Mouse (Mus musculus): ENCODE data around the gene Ipmk. TPM values are rescaled to one million over a fixed set of nuclear protein-coding genes. Genes with fewer than 3 reads are reported as not detected.

The Ipmk gene
- polyA plus RNA-seq, 1 experiment, result 17.5 TPM

DNA sequence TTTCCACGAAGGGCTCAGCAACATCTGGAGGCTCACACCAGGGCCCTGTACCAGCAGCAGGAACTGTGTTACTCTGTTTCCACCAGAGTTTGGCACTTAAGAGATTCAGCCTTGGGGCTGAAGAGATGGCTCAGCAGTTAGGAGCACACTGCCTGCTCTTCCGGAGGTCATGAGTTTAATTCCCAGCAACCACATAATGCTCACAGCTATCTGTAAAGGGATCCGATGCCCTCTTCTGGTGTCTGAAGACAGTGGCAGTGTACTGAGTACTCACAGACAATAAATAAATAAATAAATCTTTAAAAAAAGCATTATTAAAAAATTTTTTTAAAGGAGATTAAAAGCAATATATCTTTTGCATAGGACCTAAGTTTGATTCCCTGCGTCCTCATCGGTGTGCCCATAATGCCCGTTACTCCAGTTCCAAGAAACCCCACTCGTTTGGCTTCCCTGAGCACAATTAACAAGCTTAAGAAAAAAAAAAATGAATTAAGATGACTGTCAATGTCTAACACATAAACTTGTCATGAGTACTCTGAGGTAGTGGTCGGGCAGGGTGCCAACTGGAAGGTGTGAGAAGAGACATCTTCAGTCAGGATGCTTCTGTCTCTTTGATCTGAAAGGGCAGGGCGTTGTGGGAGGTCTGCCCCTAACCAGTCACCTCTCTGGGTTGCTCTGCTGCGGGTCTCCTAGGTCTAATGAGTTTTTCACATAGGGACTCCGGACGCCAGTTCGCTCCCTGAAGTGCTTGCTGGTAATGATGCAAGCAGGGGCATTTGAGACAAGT lies 648 bp upstream of the Ipmk start:
- H3K27me3 ChIP-seq (ENCODE audit: control insufficient read depth, insufficient read depth, low read length), result no peaks in the 10 kb centered on the region
- H3K27ac ChIP-seq (ENCODE audit: insufficient read depth, low read length), result peak overlapping the region; percentile 82
- peak in 1 of 2 experiments; percentile 43 for DNase-seq
- peaks cover 7% of the 10 kb centered on the region for H3K4me1 ChIP-seq (ENCODE audit: control insufficient read depth, insufficient read depth, low read length)
- H3K4me3 ChIP-seq (replicated peaks; ENCODE audit: insufficient read depth, low read depth, low read length), result peak overlapping the region; percentile 54
- 9% methylated on average over 13 of the region's 13 CpGs for WGBS
- no peak for TF ChIP-seq CTCF (IDR thresholded peaks at IDR 0.05; ENCODE audit: borderline replicate concordance, insufficient read depth, low read depth, low read length)
- TF ChIP-seq POLR2A (IDR thresholded peaks at IDR 0.05; ENCODE audit: borderline replicate concordance, insufficient read depth, low read length), result no peak

DNA sequence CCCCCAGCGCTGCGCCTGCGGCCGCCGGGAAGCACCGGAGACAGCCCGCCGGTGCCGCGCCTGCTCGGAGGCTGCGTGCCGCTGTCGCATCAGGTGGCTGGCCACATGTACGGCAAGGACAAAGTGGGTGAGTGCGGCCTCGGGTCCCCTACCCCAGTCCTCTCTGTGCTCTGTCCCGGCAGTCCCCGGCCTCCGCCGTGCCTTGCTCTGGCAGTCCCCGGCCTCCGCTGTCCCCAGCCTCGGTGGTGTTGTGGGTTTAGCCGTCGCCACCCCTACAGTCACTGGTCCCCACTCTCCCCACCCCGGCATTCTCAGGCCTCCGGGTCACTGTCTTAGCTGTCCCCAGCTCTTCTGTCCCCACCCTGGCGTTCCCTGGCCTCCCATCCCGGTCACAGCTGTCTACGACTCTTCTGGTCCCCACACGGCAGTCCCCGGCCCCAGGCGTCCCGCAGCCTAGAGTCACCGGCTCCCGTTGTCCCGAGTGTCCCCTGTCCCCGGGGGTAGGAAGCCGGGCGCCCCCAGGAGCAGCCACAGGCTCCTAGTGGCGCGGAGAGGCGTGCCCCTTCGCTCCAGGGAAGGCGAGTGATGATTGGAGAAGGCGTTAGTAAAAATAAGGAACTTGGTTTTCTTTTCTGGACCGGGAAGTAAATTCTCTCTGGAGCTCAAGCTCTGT lies 537 bp downstream of the Ipmk start:
- no peak for DNase-seq
- H3K4me1 ChIP-seq (ENCODE audit: control insufficient read depth, insufficient read depth, low read length), result peaks cover 7% of the 10 kb centered on the region
- peak overlapping the region; percentile 68 for H3K4me3 ChIP-seq (replicated peaks; ENCODE audit: insufficient read depth, low read depth, low read length)
- no peaks in the 10 kb centered on the region for H3K27me3 ChIP-seq (ENCODE audit: control insufficient read depth, insufficient read depth, low read length)
- WGBS, result under 1% methylated on average over 48 of the region's 48 CpGs
- TF ChIP-seq CTCF (IDR thresholded peaks at IDR 0.05; ENCODE audit: borderline replicate concordance, insufficient read depth, low read depth, low read length) (no peak), POLR2A (IDR thresholded peaks at IDR 0.05; ENCODE audit: borderline replicate concordance, insufficient read depth, low read length) (no peak)
- H3K27ac ChIP-seq (ENCODE audit: insufficient read depth, low read length), result peak overlapping the region; percentile 25; the same call in 1 of the 2 replicates

- no peak for DNase-seq
- H3K4me1 ChIP-seq (ENCODE audit: control insufficient read depth, insufficient read depth, low read length), result peaks cover 7% of the 10 kb centered on the region
- TF ChIP-seq POLR2A (IDR thresholded peaks at IDR 0.05; ENCODE audit: borderline replicate concordance, insufficient read depth, low read length) (no peak), CTCF (IDR thresholded peaks at IDR 0.05; ENCODE audit: borderline replicate concordance, insufficient read depth, low read depth, low read length) (no peak)
- H3K27me3 ChIP-seq (ENCODE audit: control insufficient read depth, insufficient read depth, low read length), result no peaks in the 10 kb centered on the region
- 17% methylated on average over 16 of the region's 16 CpGs for WGBS
- H3K27ac ChIP-seq (ENCODE audit: insufficient read depth, low read length), result no peak overlapping the region
- peak overlapping the region; percentile 68 for H3K4me3 ChIP-seq (replicated peaks; ENCODE audit: insufficient read depth, low read depth, low read length)
These were observed 1.2 kb downstream of the Ipmk start for GRCm38 (mm10) chr10:71348637-71349280.

DNA sequence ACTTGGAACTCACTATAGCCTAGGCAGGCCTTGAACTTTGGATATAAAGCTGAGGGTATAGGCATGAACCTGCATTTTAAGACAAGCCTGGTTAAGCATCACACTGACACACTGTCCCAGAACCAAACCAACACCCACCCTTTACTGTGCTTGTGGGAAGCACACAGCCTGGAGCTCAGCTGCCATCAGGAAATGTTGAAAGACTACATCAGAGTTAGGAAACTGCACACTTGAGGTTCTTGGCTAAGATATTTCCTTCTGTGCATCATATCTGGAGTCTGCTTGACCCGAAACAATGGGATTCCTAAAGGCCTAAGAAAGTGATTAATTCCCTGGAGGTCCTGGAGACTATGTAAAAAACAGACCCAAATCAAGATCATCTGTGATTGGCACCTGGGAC lies 1.7 kb downstream of the Ipmk start:
- Histone ChIP-seq H3K27ac (ENCODE audit: insufficient read depth, low read length) (no peak overlapping the region), H3K4me1 (ENCODE audit: control insufficient read depth, insufficient read depth, low read length) (peaks cover 7% of the 10 kb centered on the region), H3K4me3 (replicated peaks; ENCODE audit: insufficient read depth, low read depth, low read length) (peak overlapping the region; percentile 20), H3K27me3 (ENCODE audit: control insufficient read depth, insufficient read depth, low read length) (no peaks in the 10 kb centered on the region)
- TF ChIP-seq POLR2A (IDR thresholded peaks at IDR 0.05; ENCODE audit: borderline replicate concordance, insufficient read depth, low read length), result no peak
- TF ChIP-seq CTCF (IDR thresholded peaks at IDR 0.05; ENCODE audit: borderline replicate concordance, insufficient read depth, low read depth, low read length), result no peak
- WGBS, result 94% methylated on average over 1 of the region's 1 CpGs
- DNase-seq, result no peak

DNA sequence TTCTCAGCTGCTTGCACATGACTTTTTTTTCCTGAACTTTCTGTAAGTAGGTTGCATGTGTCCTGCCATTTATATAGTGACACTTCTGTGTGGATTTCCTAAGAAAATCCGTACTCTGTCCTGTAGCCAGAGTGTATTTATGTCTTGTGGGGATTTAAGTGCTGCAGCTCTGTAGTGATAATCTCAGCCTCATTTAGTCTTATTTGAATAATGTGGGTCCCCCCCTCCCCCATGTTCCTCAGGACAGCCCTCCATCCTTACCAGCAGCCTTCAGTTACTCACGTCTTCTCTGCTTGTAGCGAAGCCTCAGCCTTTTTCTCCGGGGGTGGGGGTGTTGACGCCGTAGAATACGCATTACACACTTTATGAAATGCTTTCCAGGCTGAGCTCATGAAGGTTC lies 3.7 kb downstream of the Ipmk start:
- TF ChIP-seq CTCF (IDR thresholded peaks at IDR 0.05; ENCODE audit: borderline replicate concordance, insufficient read depth, low read depth, low read length) (no peak), POLR2A (IDR thresholded peaks at IDR 0.05; ENCODE audit: borderline replicate concordance, insufficient read depth, low read length) (no peak)
- whole genome bisulfite sequencing, result 94% methylated on average over 7 of the region's 7 CpGs
- no peak overlapping the region for H3K4me3 ChIP-seq (replicated peaks; ENCODE audit: insufficient read depth, low read depth, low read length)
- H3K27me3 ChIP-seq (ENCODE audit: control insufficient read depth, insufficient read depth, low read length), result no peaks in the 10 kb centered on the region
- H3K27ac ChIP-seq (ENCODE audit: insufficient read depth, low read length), result no peak overlapping the region
- peaks cover 7% of the 10 kb centered on the region for H3K4me1 ChIP-seq (ENCODE audit: control insufficient read depth, insufficient read depth, low read length)
- DNase-seq, result no peak

GRCm38 (mm10) chr10:71353850-71354249 lies 6.3 kb downstream of the Ipmk start:
- no peak overlapping the region for H3K4me3 ChIP-seq (replicated peaks; ENCODE audit: insufficient read depth, low read depth, low read length)
- H3K27me3 ChIP-seq (ENCODE audit: control insufficient read depth, insufficient read depth, low read length), result no peaks in the 10 kb centered on the region
- H3K27ac ChIP-seq (ENCODE audit: insufficient read depth, low read length), result no peak overlapping the region
- WGBS, result 80% methylated on average over 9 of the region's 9 CpGs
- peaks cover 6% of the 10 kb centered on the region for H3K4me1 ChIP-seq (ENCODE audit: control insufficient read depth, insufficient read depth, low read length)
- TF ChIP-seq CTCF (IDR thresholded peaks at IDR 0.05; ENCODE audit: borderline replicate concordance, insufficient read depth, low read depth, low read length), result no peak
- TF ChIP-seq POLR2A (IDR thresholded peaks at IDR 0.05; ENCODE audit: borderline replicate concordance, insufficient read depth, low read length), result no peak
- no peak for DNase-seq

DNA sequence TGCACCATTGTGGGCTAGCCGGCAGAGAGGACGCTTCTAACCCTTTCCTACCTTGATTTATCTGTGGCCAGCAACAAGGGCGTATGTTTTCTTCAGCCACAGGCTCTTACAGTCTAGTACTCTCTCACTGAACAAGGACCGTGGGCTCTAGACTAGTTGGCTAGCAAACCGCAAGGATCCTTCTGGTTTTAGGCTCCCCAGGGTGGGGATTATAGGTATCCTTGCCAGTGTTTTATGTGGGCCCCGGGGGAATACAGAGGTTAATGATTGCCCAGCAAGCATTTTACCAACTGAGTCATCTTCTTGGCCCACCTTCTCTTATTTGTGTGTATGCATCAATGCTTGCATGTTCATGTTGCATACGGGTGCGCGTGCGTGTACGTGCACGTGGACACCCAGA lies 7.4 kb downstream of the Ipmk start:
- H3K4me1 ChIP-seq (ENCODE audit: control insufficient read depth, insufficient read depth, low read length), result no peaks in the 10 kb centered on the region; the same call in 1 of the 2 replicates
- no peak overlapping the region for H3K27ac ChIP-seq (ENCODE audit: insufficient read depth, low read length)
- DNase-seq, result no peak
- no peak overlapping the region for H3K4me3 ChIP-seq (replicated peaks; ENCODE audit: insufficient read depth, low read depth, low read length)
- no peak for TF ChIP-seq CTCF (IDR thresholded peaks at IDR 0.05; ENCODE audit: borderline replicate concordance, insufficient read depth, low read depth, low read length)
- no peak for TF ChIP-seq POLR2A (IDR thresholded peaks at IDR 0.05; ENCODE audit: borderline replicate concordance, insufficient read depth, low read length)
- H3K27me3 ChIP-seq (ENCODE audit: control insufficient read depth, insufficient read depth, low read length), result no peaks in the 10 kb centered on the region
- 89% methylated on average over 12 of the region's 12 CpGs for WGBS

Data from cerebellum, adult 2 months (tissue).